Mouse (Mus musculus) ES-Bruce4 (cell line): ENCODE measurements around the gene Olfr323.

Source experiments
- CTCF ChIP-seq: IDR thresholded peaks from one replicate; pipeline ENCODE4 v1.8.1; 2011; ENCODE audit warnings: low read depth, low read length
- EP300 ChIP-seq: IDR thresholded peaks from 2 replicates; pipeline ENCODE4 v1.6.1; 2011; ENCODE audit warnings: low read depth, low read length; ENCODE audit not compliant: insufficient read depth
- POLR2A ChIP-seq: IDR thresholded peaks from one replicate; pipeline ENCODE4 v1.8.1; 2011; ENCODE audit warnings: low read length; ENCODE audit not compliant: insufficient read depth

DNA sequence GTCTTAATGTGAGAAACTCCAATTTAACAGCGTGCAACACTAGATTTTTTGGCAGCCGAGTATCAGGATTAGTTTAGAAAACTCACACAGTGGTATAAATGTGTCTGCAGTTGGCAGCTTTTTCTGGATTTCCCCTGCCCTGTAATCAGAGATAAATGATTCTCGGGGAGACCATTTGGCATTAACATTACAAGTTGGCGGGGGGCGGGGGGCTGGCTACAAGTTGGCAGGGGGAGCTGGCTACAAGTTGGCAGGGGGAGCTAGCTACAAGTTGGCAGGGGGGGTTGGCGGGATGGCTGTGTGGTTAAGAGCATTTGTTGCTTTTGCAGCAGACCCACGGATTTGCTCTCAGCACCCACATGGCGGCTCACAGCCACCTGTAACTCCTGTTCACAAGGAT, 51.7 kb downstream of the Olfr323 start:
- TF ChIP-seq POLR2A, result no peak
- no peak for TF ChIP-seq CTCF
- no peak for TF ChIP-seq EP300
